Mouse (Mus musculus) liver, adult 2 months (tissue): ENCODE results near the gene Fam129a.

Experiments used
- CTCF ChIP-seq: fragments of 200-500 bp; IDR thresholded peaks from 2 replicates; pipeline ENCODE4 v1.5.1; 2011; ENCODE audit warnings: low read depth, low read length, control low read depth
- POLR2A ChIP-seq: fragments of 200-500 bp; IDR thresholded peaks from 2 replicates; pipeline ENCODE4 v1.6.1; 2011; ENCODE audit warnings: low read length, control low read depth; ENCODE audit not compliant: insufficient read depth; ENCODE audit errors: extremely low read depth

GRCm38 (mm10) chr1:151615625-151616024 is 44.6 kb downstream of the Fam129a start:
- no peak for TF ChIP-seq CTCF
- no peak for TF ChIP-seq POLR2A
